ENCODE assay signal across 8 mouse cellular contexts in genomic region chr1:78310861-78311341, GRCm38 (mm10). TPM values are rescaled to one million over a fixed set of nuclear protein-coding genes. Genes with fewer than 3 reads are reported as not detected.
DNase-seq lines count a peak whose midpoint lies in the region; ATAC-seq and TF ChIP-seq lines count a peak whose summit lies in the region.

No protein-coding gene starts in this region.

- peaks cover 46% of the 10 kb centered on the region for H3K27me3 ChIP-seq in hindbrain, embryonic 12.5 days
- H3K27me3 ChIP-seq in midbrain, embryonic 11.5 days (ENCODE audit: control insufficient read depth, insufficient read depth, low read length) = peaks cover 21% of the 10 kb centered on the region

- peak; percentile 28 for DNase-seq in adrenal gland, postnatal 10 days
- no peak for DNase-seq in adrenal gland, adult 8-10 months
- DNase-seq in embryo, embryonic 9.5 days (ENCODE audit: extremely low spot score) = peak; percentile 70
- peak; percentile 18 to 32 for DNase-seq in left cerebral cortex, adult 2 months (ENCODE audit: extremely low spot score in 1 of 2, low spot score in 2 of 2)
- peak; percentile 96 for DNase-seq in midbrain, embryonic 11.5 days (ENCODE audit: low spot score, missing footprints)
- peak; percentile 42 for DNase-seq in telencephalon, adult 2 months (ENCODE audit: low read depth, low spot score)
- no peak for DNase-seq in urinary bladder, postnatal 25 days (ENCODE audit: low spot score)

- peak; percentile 82 for ATAC-seq in hindbrain, embryonic 12.5 days (ENCODE audit: low FRiP score)
- peak; percentile 78 for ATAC-seq in midbrain, embryonic 11.5 days (ENCODE audit: low FRiP score)

- H3K9ac ChIP-seq in hindbrain, embryonic 12.5 days = no peak overlapping the region
- peak overlapping the region; percentile 21; the same call in 1 of the 2 replicates for H3K9ac ChIP-seq in midbrain, embryonic 11.5 days (ENCODE audit: low read length)

- no peak for TF ChIP-seq CTCF in left cerebral cortex, adult 2 months (IDR thresholded peaks at IDR 0.05)

- no peaks in the 10 kb centered on the region for H3K9me3 ChIP-seq in hindbrain, embryonic 12.5 days (replicated peaks)
- no peaks in the 10 kb centered on the region for H3K9me3 ChIP-seq in midbrain, embryonic 11.5 days (ENCODE audit: control insufficient read depth, low read length)

- no peaks in the 10 kb centered on the region for H3K36me3 ChIP-seq in hindbrain, embryonic 12.5 days
- no peaks in the 10 kb centered on the region for H3K36me3 ChIP-seq in midbrain, embryonic 11.5 days (ENCODE audit: control insufficient read depth, insufficient read depth, low read length)

- intact Hi-C loops in left cerebral cortex, adult 2 months (cut with DNase I) = loop anchor here (2.0 to 5.0 kb wide), 2 partner anchors 61 to 94 kb away; no protein-coding TSS in a partner anchor

- peaks cover 25% of the 10 kb centered on the region for H3K4me1 ChIP-seq in hindbrain, embryonic 12.5 days
- peaks cover 10% of the 10 kb centered on the region for H3K4me1 ChIP-seq in midbrain, embryonic 11.5 days (ENCODE audit: control insufficient read depth, insufficient read depth, low read length)

- H3K27ac ChIP-seq in hindbrain, embryonic 12.5 days = no peak overlapping the region
- H3K27ac ChIP-seq in left cerebral cortex, adult 2 months = peak overlapping the region; percentile 83
- no peak overlapping the region for H3K27ac ChIP-seq in midbrain, embryonic 11.5 days (ENCODE audit: low read depth, low read length)

- H3K4me3 ChIP-seq in hindbrain, embryonic 12.5 days = peak overlapping the region; percentile 63
- peak overlapping the region; percentile 80 for H3K4me3 ChIP-seq in left cerebral cortex, adult 2 months
- H3K4me3 ChIP-seq in midbrain, embryonic 11.5 days (ENCODE audit: low read depth, low read length) = peak overlapping the region; percentile 54

- WGBS in hindbrain, embryonic 12.5 days = under 1% methylated on average over 17 of the region's 17 CpGs
- WGBS in midbrain, embryonic 11.5 days = 0% methylated on average over 17 of the region's 17 CpGs

- H3K4me2 ChIP-seq in hindbrain, embryonic 12.5 days (replicated peaks) = peak overlapping the region; percentile 100
- peak overlapping the region; percentile 100 for H3K4me2 ChIP-seq in midbrain, embryonic 11.5 days

RNA-seq across cellular contexts. Expression of gene Sgpp2, which starts 0.8 kb away (rescaled TPM):
- 1 to 10 TPM; 2.2 to 3.5 TPM for total RNA-seq in adrenal gland, postnatal 10 days (2021)
- 10 to 100 TPM in 1 of 4 experiments, 1 to 10 TPM in 3; 3.6 to 10.5 (median 6.4) TPM for total RNA-seq in adrenal gland, adult 8-10 months (2022)
- polyA plus RNA-seq in hindbrain, embryonic 12.5 days (2016; fragmentation: Nextera tagmentation; extraction: Ambion mirVana) = 1.5 and 2.5 TPM in 2 replicates
- 1 to 10 TPM; 9.5 to 9.7 TPM for total RNA-seq in left cerebral cortex, adult 2 months (2021)
- 1.1 and 2.1 TPM in 2 replicates for polyA plus RNA-seq in midbrain, embryonic 11.5 days (2014; fragmentation: Nextera tagmentation; extraction: Ambion mirVana)

Comparison
In these comparisons a context has a peak if more than half of its experiments do, and no peak if none do; other contexts are left out.
1. DNase-seq: peak in adrenal gland, postnatal 10 days (single experiment), embryo, embryonic 9.5 days (single experiment), left cerebral cortex, adult 2 months (2 of 2), midbrain, embryonic 11.5 days (single experiment) and telencephalon, adult 2 months (single experiment); none in adrenal gland, adult 8-10 months (single experiment) and urinary bladder, postnatal 25 days (single experiment).
2. Peak in every context shown above with its lines, with median percentiles within 50 percentile points of each other: H3K4me3 ChIP-seq.